Comparison of ENCODE assay signal across 8 mouse cellular contexts in genomic region chr3:25675069-25675468, GRCm38 (mm10).
DNase-seq lines count a peak whose midpoint lies in the region; ATAC-seq and TF ChIP-seq lines count a peak whose summit lies in the region.

No protein-coding gene starts in this region.

- H3K27ac ChIP-seq in gastrocnemius, adult 2 months, result no peak overlapping the region

- H3K4me3 ChIP-seq in gastrocnemius, adult 2 months, result no peak overlapping the region

- peak; percentile 82 for ATAC-seq in common myeloid progenitor, adult 5-6 weeks (replicated peaks; ENCODE audit: low read depth, poor library complexity, severe bottlenecking)
- no peak for ATAC-seq in activated CD4-positive, CD25-positive, alpha-beta regulatory T cell, adult 4 months

- TF ChIP-seq CTCF in gastrocnemius, adult 2 months (IDR thresholded peaks at IDR 0.05), result peak; percentile 77

- no peak for DNase-seq in gastrocnemius, adult 2 months
- no peak for DNase-seq in gastrocnemius, postnatal 25 days
- peak; percentile 28 for DNase-seq in right cerebral cortex, postnatal 4 days
- DNase-seq in right cerebral cortex, postnatal 36 days (ENCODE audit: low spot score in 2 of 2), result no peak
- peak; percentile 20 for DNase-seq in lung, postnatal 14 days
- DNase-seq in ovary, postnatal 14 days (ENCODE audit: low spot score), result no peak

- intact Hi-C loops in gastrocnemius, adult 2 months (cut with DNase I), result no loop called here

Comparison
In these comparisons a context has a peak if more than half of its experiments do, and no peak if none do; other contexts are left out.
1. DNase-seq: peak in right cerebral cortex, postnatal 4 days (single experiment) and lung, postnatal 14 days (single experiment); none in gastrocnemius, adult 2 months (single experiment), gastrocnemius, postnatal 25 days (single experiment), right cerebral cortex, postnatal 36 days (0 of 2) and ovary, postnatal 14 days (single experiment).